Mouse (Mus musculus) myocyte (in vitro differentiated cells): ENCODE measurements at regions not wholly inside any gene's neighbourhood (a gene's known extent, or its start where the extent isn't known, plus 50 kb on each side); places are given as distances from the start of the nearest gene placed in this dataset.
"Not testable (repeated sequence)": the region's sequence is repeated elsewhere in the genome, so short reads cannot be mapped to it uniquely, and the experiment has no call there.

Experiments used
- H3K27me3 ChIP-seq: one replicate; pipeline ENCODE4 v1.6.1; 2011; ENCODE audit not compliant: control insufficient read depth, insufficient read depth, insufficient read length
- H3K36me3 ChIP-seq: one replicate; pipeline ENCODE4 v1.6.1; 2011; ENCODE audit not compliant: control insufficient read depth, insufficient read depth
- H3K4me2 ChIP-seq: one replicate; pipeline ENCODE4 v1.6.1; 2011; ENCODE audit warnings: low read depth, control low read depth
- H3K4me3 ChIP-seq: one replicate; pipeline ENCODE4 v1.5.1; 2011; ENCODE audit warnings: mild to moderate bottlenecking, control low read depth, moderate library complexity
- H3K79me2 ChIP-seq: one replicate; pipeline ENCODE4 v1.6.1; 2011; ENCODE audit not compliant: control insufficient read depth, insufficient read depth
- H3ac ChIP-seq: one replicate; pipeline ENCODE4 v1.6.1; 2011; ENCODE audit not compliant: control insufficient read depth, insufficient read length
- CEBPB ChIP-seq: IDR thresholded peaks from 2 replicates; pipeline ENCODE4 v1.6.1; 2011; ENCODE audit warnings: mild to moderate bottlenecking, moderate library complexity; ENCODE audit not compliant: poor library complexity, insufficient read depth, severe bottlenecking
- E2F4 ChIP-seq: IDR thresholded peaks from one replicate; pipeline ENCODE4 v1.6.1; 2011; ENCODE audit warnings: mild to moderate bottlenecking, control low read depth, moderate library complexity; ENCODE audit not compliant: insufficient read depth
- MAX ChIP-seq: IDR thresholded peaks from one replicate; pipeline ENCODE4 v1.6.1; 2011; ENCODE audit warnings: low read depth, mild to moderate bottlenecking, control low read depth
- MYOD1 ChIP-seq, 3 experiments: IDR thresholded peaks; one replicate each; pipeline ENCODE4 v1.6.1; 2011; ENCODE audit warnings: control low read depth in 2 of 3, low read depth in 2 of 3, mild to moderate bottlenecking in 2 of 3, moderate library complexity in 1 of 3; ENCODE audit not compliant: insufficient read length in 2 of 3, control insufficient read depth in 1 of 3
- MYOG ChIP-seq, 3 experiments: IDR thresholded peaks; one replicate each; pipeline ENCODE4 v1.6.1; 2011; ENCODE audit warnings: control low read depth in 2 of 3, low read depth in 2 of 3, mild to moderate bottlenecking in 2 of 3; ENCODE audit not compliant: insufficient read length in 2 of 3, control insufficient read depth in 1 of 3, insufficient read depth in 1 of 3
- POLR2A ChIP-seq: IDR thresholded peaks from one replicate; pipeline ENCODE4 v1.6.1; 2011; ENCODE audit warnings: low read depth, mild to moderate bottlenecking, control low read depth, moderate library complexity; ENCODE audit not compliant: insufficient read length
- POLR2AphosphoS2 ChIP-seq: IDR thresholded peaks from one replicate; pipeline ENCODE4 v1.6.1; 2011; ENCODE audit warnings: low read depth, control low read depth; ENCODE audit not compliant: insufficient read length
- REST ChIP-seq: IDR thresholded peaks from one replicate; pipeline ENCODE4 v1.6.1; 2011; ENCODE audit warnings: mild to moderate bottlenecking, control low read depth, moderate library complexity; ENCODE audit not compliant: insufficient read depth, insufficient read length
- SRF ChIP-seq: IDR thresholded peaks from one replicate; pipeline ENCODE4 v1.6.1; 2011; ENCODE audit warnings: low read depth; ENCODE audit not compliant: control insufficient read depth, insufficient read length
- TCF12 ChIP-seq: IDR thresholded peaks from one replicate; pipeline ENCODE4 v1.6.1; 2011; ENCODE audit warnings: mild to moderate bottlenecking, control low read depth; ENCODE audit not compliant: poor library complexity, insufficient read depth, severe bottlenecking
- TCF3 ChIP-seq: IDR thresholded peaks from one replicate; pipeline ENCODE4 v1.6.1; 2011; ENCODE audit warnings: low read depth, control low read depth; ENCODE audit not compliant: insufficient read length
- USF1 ChIP-seq: IDR thresholded peaks from one replicate; pipeline ENCODE4 v1.6.1; 2011; ENCODE audit warnings: low read depth, mild to moderate bottlenecking, control low read depth, moderate library complexity

- TF ChIP-seq POLR2A, result no peak
- TF ChIP-seq USF1, result no peak
- TF ChIP-seq MYOD1 (IDR thresholded peaks at IDR 0.05; ENCODE audit: control insufficient read depth in 1 of 3, insufficient read length in 2 of 3, low read depth in 2 of 3), result no peak
- no peak for TF ChIP-seq E2F4
- TF ChIP-seq TCF3, result no peak
- TF ChIP-seq MAX, result no peak
- TF ChIP-seq POLR2AphosphoS2, result no peak
- TF ChIP-seq REST, result no peak
- no peak for TF ChIP-seq CEBPB
- no peak for TF ChIP-seq TCF12
- no peak for TF ChIP-seq SRF
- TF ChIP-seq MYOG (IDR thresholded peaks at IDR 0.05; ENCODE audit: control insufficient read depth in 1 of 3, insufficient read depth in 1 of 3, insufficient read length in 2 of 3, low read depth in 2 of 3), result no peak
- Histone ChIP-seq H3K36me3 (no peaks in the 10 kb centered on the region), H3K4me3 (no peak overlapping the region), H3K79me2 (no peaks in the 10 kb centered on the region), H3K4me2 (no peak overlapping the region), H3ac (no peak overlapping the region), H3K27me3 (no peaks in the 10 kb centered on the region)
These were observed 612.9 kb downstream of the Anxa1 start for GRCm38 (mm10) chr19:19777891-19778290.

GRCm38 (mm10) chr19:19770990-19771389 is 619.8 kb downstream of the Anxa1 start:
- H3K36me3 ChIP-seq, result no peaks in the 10 kb centered on the region
- H3K79me2 ChIP-seq, result no peaks in the 10 kb centered on the region
- H3K27me3 ChIP-seq, result no peaks in the 10 kb centered on the region
- no peak overlapping the region for H3ac ChIP-seq
- TF ChIP-seq E2F4, result no peak
- no peak for TF ChIP-seq SRF
- TF ChIP-seq CEBPB, result no peak
- TF ChIP-seq MYOD1 (IDR thresholded peaks at IDR 0.05; ENCODE audit: control insufficient read depth in 1 of 3, insufficient read length in 2 of 3, low read depth in 2 of 3), result no peak
- TF ChIP-seq REST, result no peak
- no peak for TF ChIP-seq TCF3
- TF ChIP-seq POLR2AphosphoS2, result no peak
- no peak for TF ChIP-seq USF1
- no peak for TF ChIP-seq TCF12
- no peak for TF ChIP-seq MAX
- no peak for TF ChIP-seq POLR2A
- TF ChIP-seq MYOG (IDR thresholded peaks at IDR 0.05; ENCODE audit: control insufficient read depth in 1 of 3, insufficient read depth in 1 of 3, insufficient read length in 2 of 3, low read depth in 2 of 3), result no peak
- no peak overlapping the region for H3K4me2 ChIP-seq
- H3K4me3 ChIP-seq, result no peak overlapping the region

GRCm38 (mm10) chr19:19750069-19750599 is 639.1 kb upstream of the Rorb start:
- not testable (repeated sequence) for H3K4me2 ChIP-seq, H3K27me3 ChIP-seq, H3K36me3 ChIP-seq, H3K79me2 ChIP-seq, H3K4me3 ChIP-seq, H3ac ChIP-seq

GRCm38 (mm10) chr19:19747821-19748488 is 637.0 kb upstream of the Rorb start:
- no peak for TF ChIP-seq POLR2A

GRCm38 (mm10) chr19:19719939-19720338 is 608.9 kb upstream of the Rorb start:
- TF ChIP-seq MYOD1 (IDR thresholded peaks at IDR 0.05; ENCODE audit: control insufficient read depth in 1 of 3, insufficient read length in 2 of 3, low read depth in 2 of 3) (no peak), TCF3 (no peak), SRF (no peak), REST (no peak), POLR2A (no peak), MAX (no peak), E2F4 (no peak), TCF12 (no peak), POLR2AphosphoS2 (no peak), USF1 (no peak), CEBPB (no peak), MYOG (IDR thresholded peaks at IDR 0.05; ENCODE audit: control insufficient read depth in 1 of 3, insufficient read depth in 1 of 3, insufficient read length in 2 of 3, low read depth in 2 of 3) (no peak)
- Histone ChIP-seq H3K4me3 (no peak overlapping the region), H3K4me2 (no peak overlapping the region), H3K79me2 (no peaks in the 10 kb centered on the region), H3K36me3 (no peaks in the 10 kb centered on the region), H3ac (no peak overlapping the region), H3K27me3 (no peaks in the 10 kb centered on the region)

More at GRCm38 (mm10) chr19:19747821-19748488, 637.0 kb upstream of the Rorb start:
- no peaks in the 10 kb centered on the region for H3K27me3 ChIP-seq
- no peaks in the 10 kb centered on the region for H3K79me2 ChIP-seq
- no peak overlapping the region for H3K4me3 ChIP-seq
- no peak overlapping the region for H3K4me2 ChIP-seq
- H3K36me3 ChIP-seq, result no peaks in the 10 kb centered on the region
- H3ac ChIP-seq, result no peak overlapping the region
